Mouse (Mus musculus) spleen, adult 2 months (tissue): ENCODE measurements at regions not wholly inside any gene's neighbourhood (a gene's known extent, or its start where the extent isn't known, plus 50 kb on each side); places are given as distances from the start of the nearest gene placed in this dataset.

ENCODE experiments used
- CTCF ChIP-seq: fragments of 200-500 bp; IDR thresholded peaks from 2 replicates; pipeline ENCODE4 v1.5.1; 2011; ENCODE audit warnings: mild to moderate bottlenecking, inconsistent platforms; ENCODE audit not compliant: insufficient read depth, insufficient read length, insufficient replicate concordance; ENCODE audit errors: extremely low read depth
- POLR2A ChIP-seq: fragments of 200-500 bp; IDR thresholded peaks from 2 replicates; pipeline ENCODE4 v1.6.1; 2011; ENCODE audit warnings: low read depth, low read length, inconsistent platforms

GRCm38 (mm10) chr13:80954059-80954645, 71.0 kb downstream of the Arrdc3 start:
- TF ChIP-seq CTCF (no peak), POLR2A (no peak)
